Mouse (Mus musculus) embryonic facial prominence, embryonic 10.5 days (tissue): ENCODE data around the gene Rnf133. TPM values are rescaled to one million over a fixed set of nuclear protein-coding genes. Genes with fewer than 3 reads are reported as not detected.

Experiments
- DNase-seq: peaks from one replicate; pipeline ENCODE4 v3.0.0-alpha.2; 2017; ENCODE audit warnings: low spot score
- H3K27ac ChIP-seq: fragments of 300-500 bp; sonication (generic); replicated peaks from 2 replicates; pipeline ENCODE4 v1.5.1; 2016; ENCODE audit warnings: mild to moderate bottlenecking
- H3K27me3 ChIP-seq: fragments of 300-500 bp; sonication (generic); replicated peaks from 2 replicates; pipeline ENCODE4 v1.6.1; 2016; ENCODE audit warnings: low read depth, mild to moderate bottlenecking; ENCODE audit not compliant: poor library complexity, severe bottlenecking
- H3K36me3 ChIP-seq: fragments of 300-500 bp; sonication (generic); replicated peaks from 2 replicates; pipeline ENCODE4 v1.6.1; 2016; ENCODE audit warnings: mild to moderate bottlenecking, moderate library complexity
- H3K4me1 ChIP-seq: fragments of 300-500 bp; sonication (generic); 2 replicates; pipeline ENCODE4 v1.6.1; 2016
- H3K4me3 ChIP-seq: fragments of 300-500 bp; sonication (generic); 2 replicates; pipeline ENCODE4 v1.5.1; 2016; ENCODE audit warnings: mild to moderate bottlenecking, moderate library complexity
- H3K9me3 ChIP-seq: fragments of 300-500 bp; sonication (generic); 2 replicates; pipeline ENCODE4 v1.6.1; 2016; ENCODE audit warnings: mild to moderate bottlenecking
- whole genome bisulfite sequencing: fragments of 180-500 bp; shearing (Covaris S2); methylation state at CpG from one replicate; pipeline ENCODE4 v1.1.7; 2016; 5-methylcytosine and 5-hydroxymethylcytosine counted together
- polyA plus RNA-seq: library from polyadenylated mRNA; unstranded; fragments of >200 nt; fragmentation: Nextera tagmentation; extraction: Ambion mirVana; gene quantifications from 2 replicates; pipeline ENCODE4 v1.2.1, GENCODE M21; 2016

The Rnf133 gene
- not detected in 2 replicates for polyA plus RNA-seq

GRCm38 (mm10) chr6:23650205-23650604, at the start of gene Rnf133:
Gene Rnf133, minus strand, starts transcription at chr6:23650305.
- 90% methylated on average over 2 of the region's 2 CpGs for WGBS
- Histone ChIP-seq H3K27ac (no peak within 1 kb of the TSS), H3K9me3 (no peaks in the 10 kb centered on the region), H3K27me3 (no peaks in the 10 kb centered on the region), H3K4me3 (no peak within 1 kb of the TSS), H3K36me3 (no peaks in the 10 kb centered on the region), H3K4me1 (no peaks in the 10 kb centered on the region)
- no peak for DNase-seq

GRCm38 (mm10) chr6:23678172-23678571, 28.1 kb upstream of the Rnf133 start:
- 70% methylated on average over 1 of the region's 1 CpGs for WGBS
- H3K9me3 ChIP-seq: no peaks in the 10 kb centered on the region
- H3K36me3 ChIP-seq: no peaks in the 10 kb centered on the region
- DNase-seq: no peak
- H3K4me1 ChIP-seq: no peaks in the 10 kb centered on the region
- no peak overlapping the region for H3K27ac ChIP-seq
- H3K4me3 ChIP-seq: no peak overlapping the region
- no peaks in the 10 kb centered on the region for H3K27me3 ChIP-seq

GRCm38 (mm10) chr6:23655036-23655435, 4.9 kb upstream of the Rnf133 start, which contains the start of gene Rnf148:
Gene Rnf148, minus strand, starts transcription at chr6:23655136.
- Histone ChIP-seq H3K4me3 (no peak within 1 kb of the TSS), H3K9me3 (no peaks in the 10 kb centered on the region), H3K4me1 (no peaks in the 10 kb centered on the region), H3K36me3 (no peaks in the 10 kb centered on the region), H3K27ac (no peak within 1 kb of the TSS), H3K27me3 (no peaks in the 10 kb centered on the region)
- 91% methylated on average over 2 of the region's 2 CpGs for WGBS
- DNase-seq: no peak

- Histone ChIP-seq H3K27ac (no peak overlapping the region), H3K4me1 (no peaks in the 10 kb centered on the region), H3K36me3 (no peaks in the 10 kb centered on the region), H3K4me3 (no peak overlapping the region), H3K9me3 (no peaks in the 10 kb centered on the region), H3K27me3 (no peaks in the 10 kb centered on the region)
- 83% methylated on average over 8 of the region's 8 CpGs for WGBS
- DNase-seq: no peak
These were observed 1.4 kb downstream of the Rnf133 start for GRCm38 (mm10) chr6:23648732-23649131.

- no peaks in the 10 kb centered on the region for H3K27me3 ChIP-seq
- no peak overlapping the region for H3K4me3 ChIP-seq
- no peaks in the 10 kb centered on the region for H3K36me3 ChIP-seq
- DNase-seq: no peak
- no peaks in the 10 kb centered on the region for H3K4me1 ChIP-seq
- H3K27ac ChIP-seq: no peak overlapping the region
- H3K9me3 ChIP-seq: no peaks in the 10 kb centered on the region
- 86% methylated on average over 7 of the region's 7 CpGs for WGBS
These were observed 2.4 kb downstream of the Rnf133 start for GRCm38 (mm10) chr6:23647627-23648247.

- no peak for DNase-seq
- Histone ChIP-seq H3K9me3 (no peaks in the 10 kb centered on the region), H3K4me1 (no peaks in the 10 kb centered on the region), H3K27me3 (no peaks in the 10 kb centered on the region), H3K36me3 (no peaks in the 10 kb centered on the region), H3K4me3 (no peak overlapping the region), H3K27ac (no peak overlapping the region)
- WGBS: 81% methylated on average over 3 of the region's 3 CpGs
These were observed 13.0 kb downstream of the Rnf133 start for GRCm38 (mm10) chr6:23637081-23637480.

GRCm38 (mm10) chr6:23635208-23635607, 14.9 kb downstream of the Rnf133 start:
- Histone ChIP-seq H3K27ac (no peak overlapping the region), H3K27me3 (no peaks in the 10 kb centered on the region), H3K4me1 (no peaks in the 10 kb centered on the region), H3K4me3 (no peak overlapping the region), H3K36me3 (no peaks in the 10 kb centered on the region), H3K9me3 (no peaks in the 10 kb centered on the region)
- 91% methylated on average over 3 of the region's 3 CpGs for WGBS
- no peak for DNase-seq

GRCm38 (mm10) chr6:23634016-23634415, 16.1 kb downstream of the Rnf133 start:
- no peak for DNase-seq
- H3K27me3 ChIP-seq: no peaks in the 10 kb centered on the region
- no peak overlapping the region for H3K4me3 ChIP-seq
- no peaks in the 10 kb centered on the region for H3K4me1 ChIP-seq
- no peak overlapping the region for H3K27ac ChIP-seq
- H3K9me3 ChIP-seq: no peaks in the 10 kb centered on the region
- no peaks in the 10 kb centered on the region for H3K36me3 ChIP-seq
- 81% methylated on average over 9 of the region's 9 CpGs for WGBS

- no peak overlapping the region for H3K27ac ChIP-seq
- 45% methylated on average over 4 of the region's 4 CpGs for WGBS
- H3K4me3 ChIP-seq: no peak overlapping the region
- DNase-seq: no peak
- H3K9me3 ChIP-seq: no peaks in the 10 kb centered on the region
- H3K36me3 ChIP-seq: no peaks in the 10 kb centered on the region
- H3K4me1 ChIP-seq: no peaks in the 10 kb centered on the region
- no peaks in the 10 kb centered on the region for H3K27me3 ChIP-seq
These were observed 19.6 kb downstream of the Rnf133 start for GRCm38 (mm10) chr6:23630465-23630864.

Other genes starting within 250 kb of the Rnf133 start
- not detected in 2 replicates for gene Rnf148, start 4.8 kb upstream of the Rnf133 start, polyA plus RNA-seq
- gene Cadps2, start 189.1 kb upstream of the Rnf133 start, polyA plus RNA-seq: 1.2 and 1.9 TPM in 2 replicates